In the genomic region with DNA sequence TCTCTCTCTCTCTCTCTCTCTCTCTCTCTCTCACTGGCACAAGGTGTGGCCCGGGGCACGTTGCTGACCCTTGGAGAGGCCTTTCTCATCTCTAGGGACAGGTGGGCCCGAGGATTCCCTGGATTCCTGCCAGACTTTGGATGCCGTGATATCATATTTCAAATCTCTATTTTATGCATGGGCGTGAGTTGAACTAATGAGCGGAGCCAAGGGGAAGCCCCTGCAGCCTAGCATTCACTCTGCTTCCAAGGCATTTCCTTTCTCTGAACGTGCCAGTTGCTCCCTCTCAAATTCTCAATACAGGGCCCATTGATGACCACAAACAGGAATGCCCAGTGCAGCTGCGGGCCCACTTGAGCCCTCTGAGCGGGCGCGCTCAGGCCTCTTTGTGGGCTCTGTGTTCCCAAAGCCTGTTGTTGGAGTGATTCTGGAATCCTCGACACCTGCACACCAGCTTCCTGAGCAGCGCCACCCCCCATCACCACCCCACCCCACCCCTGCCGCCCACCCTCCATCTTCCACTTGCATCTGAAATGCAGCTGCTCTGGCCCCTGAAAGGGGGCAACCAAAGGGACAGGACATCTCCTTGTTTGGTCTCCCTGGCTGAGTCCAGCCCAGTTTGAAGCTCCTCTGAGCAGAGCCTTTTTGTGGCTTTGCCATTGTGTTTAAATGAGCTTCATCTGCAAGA, we compare ENCODE assay signal across 8 mouse cellular contexts.
DNase-seq lines count a peak whose midpoint lies in the region; ATAC-seq and TF ChIP-seq lines count a peak whose summit lies in the region.
"Had no signal": no experiment of that assay in that cellular context is flagged by ENCODE, and none has a peak within 500 bp of the region (broad histone marks: within the 10 kb centered on the region; RNA-seq: fewer than 3 reads in every experiment).

No protein-coding gene starts in this region.

- no peak for TF ChIP-seq CTCF in liver, postnatal 0 days (IDR thresholded peaks at IDR 0.05; ENCODE audit: low read depth)

- 0 out of 2 replicates have a peak, but pooled peaks cover 5% of the 10 kb centered on the region for H3K27me3 ChIP-seq in forebrain, embryonic 10.5 days (ENCODE audit: poor library complexity, severe bottlenecking)
- no peaks in the 10 kb centered on the region for H3K27me3 ChIP-seq in limb, embryonic 11.5 days (ENCODE audit: control insufficient read depth, insufficient read depth, low read length)
- no peaks in the 10 kb centered on the region for H3K27me3 ChIP-seq in liver, postnatal 0 days (ENCODE audit: insufficient read depth, low read length)

- WGBS in forebrain, embryonic 10.5 days, result 49% methylated on average over 14 of the region's 14 CpGs
- 46% methylated on average over 14 of the region's 14 CpGs for WGBS in limb, embryonic 11.5 days
- whole genome bisulfite sequencing in liver, postnatal 0 days (ENCODE audit: insufficient replicate concordance), result 68% methylated on average over 11 of the region's 14 CpGs

- peaks cover 13% of the 10 kb centered on the region for H3K4me1 ChIP-seq in forebrain, embryonic 10.5 days
- no peaks in the 10 kb centered on the region for H3K4me1 ChIP-seq in limb, embryonic 11.5 days (ENCODE audit: control insufficient read depth, insufficient read depth, low read length)
- H3K4me1 ChIP-seq in liver, postnatal 0 days (ENCODE audit: insufficient read depth), result peaks cover 8% of the 10 kb centered on the region

- no peak overlapping the region for H3K4me3 ChIP-seq in forebrain, embryonic 10.5 days
- H3K4me3 ChIP-seq in limb, embryonic 11.5 days (ENCODE audit: low read depth, low read length), result no peak overlapping the region
- no peak overlapping the region for H3K4me3 ChIP-seq in liver, postnatal 0 days (ENCODE audit: low read depth, low read length)

- no peak for TF ChIP-seq EP300 in liver, postnatal 0 days (IDR thresholded peaks at IDR 0.05; ENCODE audit: low read depth)

- peak; percentile 35 for ATAC-seq in limb, embryonic 11.5 days (ENCODE audit: insufficient number of reproducible peaks, low FRiP score, low TSS enrichment, low read depth)
- ATAC-seq in liver, postnatal 0 days, result no peak

- peak overlapping the region; percentile 72 for H3K27ac ChIP-seq in forebrain, embryonic 10.5 days
- H3K27ac ChIP-seq in limb, embryonic 11.5 days (replicated peaks; ENCODE audit: low read depth, low read length), result no peak overlapping the region
- H3K27ac ChIP-seq in liver, postnatal 0 days (ENCODE audit: low read depth), result no peak overlapping the region

- H3K36me3 ChIP-seq in forebrain, embryonic 10.5 days (replicated peaks), result no peaks in the 10 kb centered on the region
- H3K36me3 ChIP-seq in limb, embryonic 11.5 days (ENCODE audit: control insufficient read depth, insufficient read depth, low read length), result no peaks in the 10 kb centered on the region
- no peaks in the 10 kb centered on the region for H3K36me3 ChIP-seq in liver, postnatal 0 days (replicated peaks; ENCODE audit: insufficient read depth, low read length)
- H3K36me3 ChIP-seq: G1E had no signal

- H3K9me3 ChIP-seq in forebrain, embryonic 10.5 days, result no peaks in the 10 kb centered on the region
- no peaks in the 10 kb centered on the region for H3K9me3 ChIP-seq in limb, embryonic 11.5 days (ENCODE audit: control insufficient read depth, low read length)
- H3K9me3 ChIP-seq in liver, postnatal 0 days (ENCODE audit: low read length), result no peaks in the 10 kb centered on the region

- no peak overlapping the region for H3K9ac ChIP-seq in limb, embryonic 11.5 days (ENCODE audit: low read length)
- no peak overlapping the region for H3K9ac ChIP-seq in liver, postnatal 0 days (replicated peaks)

- DNase-seq in thymus, postnatal 14 days, result peak; percentile 60
- no peak for DNase-seq in thymus, postnatal 25 days
- DNase-seq in forebrain, embryonic 10.5 days (ENCODE audit: extremely low spot score, low spot score), result peak; percentile 34
- DNase-seq in limb, embryonic 11.5 days (ENCODE audit: low spot score), result peak; percentile 36
- no peak for DNase-seq in liver, postnatal 0 days
- no peak for DNase-seq in yolk sac, embryonic 10.5 days (ENCODE audit: low spot score)
- DNase-seq in heart, adult 18-20 months, result no peak

- no peak overlapping the region for H3K4me2 ChIP-seq in limb, embryonic 11.5 days (ENCODE audit: low read depth, severe bottlenecking)
- H3K4me2 ChIP-seq in liver, postnatal 0 days (ENCODE audit: low read depth, low read length), result no peak overlapping the region

Comparison
In these comparisons a context has a peak if more than half of its experiments do, and no peak if none do; other contexts are left out.
1. DNase-seq: peak in thymus, postnatal 14 days (single experiment), forebrain, embryonic 10.5 days (single experiment) and limb, embryonic 11.5 days (single experiment); none in thymus, postnatal 25 days (single experiment), liver, postnatal 0 days (single experiment), yolk sac, embryonic 10.5 days (single experiment) and heart, adult 18-20 months (0 of 2).